Mouse (Mus musculus) MN1 (cell line): Measurements from ENCODE around the gene 2010106E10Rik.

Experiments
- DNase-seq: peaks from one replicate; pipeline ENCODE4 v3.0.0-alpha.2; 2016; ENCODE audit warnings: low spot score

2010106E10Rik gene

DNA sequence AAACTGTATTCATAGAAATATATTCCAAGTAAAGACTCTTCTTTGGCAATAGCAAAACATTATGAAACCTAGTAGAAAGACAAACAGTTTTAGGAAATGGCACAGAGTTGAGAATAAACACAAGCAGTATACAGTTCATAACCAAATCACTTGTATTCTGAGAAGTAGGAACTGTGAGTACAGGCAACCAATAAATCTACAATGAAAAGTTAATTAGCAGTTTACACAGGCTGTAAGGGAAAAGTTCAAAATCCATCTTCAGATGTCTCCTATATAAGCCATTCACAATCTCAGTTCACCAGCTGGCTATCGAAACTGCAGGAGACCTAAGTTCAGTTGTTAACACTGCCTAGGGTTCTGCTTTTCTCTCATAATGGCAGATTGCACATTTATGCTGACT is at the start of gene 2010106E10Rik:
Gene 2010106E10Rik, plus strand, starts transcription at position 301 of the 400 bp plus-strand sequence.
- DNase-seq: no peak

DNA sequence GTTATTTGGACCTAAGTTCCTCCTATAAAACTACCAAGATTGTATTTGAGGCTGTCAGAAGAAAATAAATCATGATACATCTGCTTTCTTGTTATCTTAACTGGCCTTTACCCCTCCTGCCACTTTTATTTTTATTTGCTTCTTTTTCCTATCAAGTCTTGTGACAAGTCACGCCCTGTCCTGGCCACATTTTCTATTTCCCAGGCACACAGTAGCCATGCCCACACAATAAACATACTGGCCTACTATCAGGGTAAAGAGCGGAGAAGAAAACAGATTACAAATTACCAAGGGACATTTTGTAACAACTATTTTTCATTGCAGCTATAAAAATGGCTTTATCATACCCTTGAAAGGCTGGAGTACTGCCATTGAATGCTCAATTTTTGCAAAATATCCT is 10.6 kb downstream of the 2010106E10Rik start:
- DNase-seq: no peak

DNA sequence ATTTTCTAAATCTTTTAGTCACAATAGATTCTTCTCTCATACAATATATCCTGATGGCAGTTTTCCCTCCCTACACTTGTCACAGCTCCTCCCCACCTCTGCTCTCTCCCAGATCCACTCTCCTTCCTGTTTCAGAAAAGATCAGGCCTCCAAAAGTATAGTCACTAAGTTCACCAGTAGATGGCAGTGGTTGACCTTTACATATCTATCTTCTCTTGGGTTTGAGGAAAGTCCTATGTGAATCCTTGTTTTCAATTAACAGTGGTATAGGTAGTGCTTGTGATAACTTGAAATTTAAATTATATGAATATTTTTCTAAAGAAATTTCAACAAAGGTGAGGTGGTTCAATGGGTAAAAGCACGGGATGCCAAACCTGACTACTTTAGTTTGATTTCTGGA is 29.7 kb downstream of the 2010106E10Rik start:
- DNase-seq: peak; percentile 5

DNA sequence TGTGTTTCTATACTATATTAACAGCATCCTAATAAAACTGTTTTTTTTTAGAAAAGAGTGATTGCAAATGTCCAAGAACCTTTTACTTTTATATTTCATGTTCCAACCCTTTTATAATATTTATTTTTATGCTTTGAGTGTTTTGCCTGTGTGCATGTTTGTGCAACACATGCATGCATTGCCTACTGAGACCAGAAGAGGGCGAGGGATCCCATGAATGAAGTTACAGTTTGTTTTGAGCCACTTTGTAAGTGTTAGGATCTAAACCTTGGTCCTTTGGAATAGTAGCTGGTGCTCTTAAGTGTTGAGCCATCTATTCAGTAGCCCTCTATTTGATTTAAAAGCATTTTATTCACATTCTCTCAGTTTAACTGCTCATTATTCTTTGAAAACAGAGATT is 48.0 kb downstream of the 2010106E10Rik start:
- no peak for DNase-seq

DNA sequence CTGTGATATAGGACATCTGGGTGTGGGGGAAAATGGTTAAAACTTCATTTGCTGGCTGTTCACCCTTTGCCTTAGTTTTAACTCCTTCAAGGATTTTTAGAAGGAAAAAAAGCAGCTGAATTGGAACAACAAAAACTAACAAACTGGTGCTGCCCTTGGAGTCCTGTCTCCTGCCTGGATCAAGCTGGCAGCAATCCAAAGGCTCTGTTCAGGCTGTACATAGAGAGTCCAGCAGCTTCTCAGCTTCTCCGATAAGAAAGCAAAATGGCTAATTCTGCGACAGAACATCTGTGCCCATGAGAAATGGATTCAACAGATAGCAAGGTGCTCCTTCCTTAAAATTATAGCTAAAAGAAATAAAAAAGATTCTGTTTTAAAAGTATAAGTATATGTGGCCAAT is 72.6 kb downstream of the 2010106E10Rik start:
- DNase-seq: no peak

DNA sequence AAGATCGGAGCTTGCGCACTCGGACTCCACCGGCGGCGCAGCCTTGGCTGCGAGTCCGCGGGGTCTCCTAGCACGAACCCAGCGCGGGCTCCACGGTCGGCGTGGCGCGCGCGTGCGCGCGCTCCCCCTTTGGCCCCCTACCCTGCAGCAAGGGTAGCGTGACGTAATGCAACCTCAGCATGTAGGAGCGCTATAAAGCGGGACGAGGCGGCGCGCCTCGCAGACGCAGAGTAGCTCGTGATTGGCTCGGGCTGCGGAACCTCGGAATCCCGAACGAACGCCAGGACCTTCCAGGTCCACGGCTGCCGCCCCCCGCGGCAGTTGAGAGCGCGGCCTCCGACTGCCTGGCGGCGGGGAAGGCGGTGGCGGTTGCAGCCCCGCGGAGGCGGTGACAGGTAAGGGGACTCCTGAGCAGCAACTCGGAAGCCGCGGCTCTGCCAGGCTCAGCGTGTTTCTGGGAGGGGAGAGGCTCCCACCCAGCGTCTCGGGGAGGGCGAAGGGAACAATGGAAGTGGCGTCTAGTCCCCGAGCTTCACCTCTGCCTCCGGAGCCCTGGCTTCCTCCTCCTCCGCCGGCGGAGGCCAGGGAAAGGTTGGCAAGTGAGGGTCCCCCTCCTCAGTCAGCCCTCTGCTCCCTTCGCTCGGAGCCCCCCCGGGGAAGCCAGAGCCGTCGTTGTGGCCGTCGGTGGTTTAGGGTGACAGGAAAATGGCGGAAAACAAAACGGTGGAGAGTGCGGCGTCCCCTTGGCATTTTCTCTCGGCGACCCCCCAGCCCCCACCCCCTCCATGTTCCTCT is 105.6 kb downstream of the 2010106E10Rik start, which contains the start of gene Zfp711:
Gene Zfp711, plus strand, starts transcription at position 16 of the 795 bp plus-strand sequence.
- no peak for DNase-seq

DNA sequence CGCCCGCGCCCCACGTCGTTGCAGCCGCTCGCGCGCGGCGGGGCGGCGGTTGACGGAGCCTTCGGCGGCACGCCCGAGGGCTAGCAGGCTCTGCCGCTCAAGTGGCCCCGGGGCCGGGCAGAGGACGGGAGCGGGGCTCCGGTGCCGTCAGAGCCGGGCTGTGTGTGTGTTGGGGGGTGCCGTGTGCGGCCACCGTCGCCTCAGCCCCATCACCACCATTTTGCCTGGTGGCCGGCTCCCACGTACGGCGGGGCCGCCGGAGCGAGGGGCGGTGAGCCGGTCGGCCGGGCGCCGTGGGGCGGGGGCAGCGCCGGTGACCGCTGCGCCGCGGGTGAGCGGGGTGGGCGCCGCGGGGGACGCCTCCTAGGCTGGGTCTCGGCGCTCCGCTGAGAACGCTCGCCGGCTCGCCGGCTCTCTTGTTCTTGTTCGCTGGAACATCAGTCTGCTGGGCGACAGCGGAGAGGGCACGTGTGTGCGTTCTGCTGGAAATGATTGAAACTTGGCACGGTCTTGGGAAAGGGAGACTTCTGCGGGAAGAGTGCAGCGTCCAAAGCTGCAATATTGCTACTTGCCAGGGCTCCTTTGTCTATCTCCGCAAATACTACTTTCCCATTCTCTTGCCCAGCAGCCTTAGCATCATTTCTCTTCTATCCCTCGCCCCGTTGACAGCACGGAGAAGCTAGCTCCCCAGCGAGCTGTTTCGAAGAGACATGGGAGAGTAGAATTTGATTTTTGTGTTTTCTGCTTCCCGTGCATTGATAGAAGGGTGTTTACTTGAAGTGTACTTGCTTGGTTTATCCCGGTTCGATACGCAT is 106.4 kb downstream of the 2010106E10Rik start:
- DNase-seq: no peak
